Mouse (Mus musculus): Measurements from ENCODE around the gene Msx3. TPM values are rescaled to one million over a fixed set of nuclear protein-coding genes. Genes with fewer than 3 reads are reported as not detected.

The Msx3 gene
- total RNA-seq (2021): not detected

GRCm38 (mm10) chr7:140048361-140049114, at the start of gene Msx3:
Gene Msx3 (minus strand): TSS chr7:140049089.
- peak in 1 of 2 experiments; percentile 4 for DNase-seq
- intact Hi-C loops (cut with DNase I): no loop called here

- no peak for DNase-seq
- intact Hi-C loops (cut with DNase I): no loop called here
Observed at GRCm38 (mm10) chr7:140098466-140098865, 49.6 kb upstream of the Msx3 start.

GRCm38 (mm10) chr7:140096055-140096454, 47.2 kb upstream of the Msx3 start:
- intact Hi-C loops (cut with DNase I): no loop called here
- no peak for DNase-seq

- no peak for DNase-seq
- intact Hi-C loops (cut with DNase I): no loop called here
Observed at GRCm38 (mm10) chr7:140095556-140095955, 46.7 kb upstream of the Msx3 start.

DNA sequence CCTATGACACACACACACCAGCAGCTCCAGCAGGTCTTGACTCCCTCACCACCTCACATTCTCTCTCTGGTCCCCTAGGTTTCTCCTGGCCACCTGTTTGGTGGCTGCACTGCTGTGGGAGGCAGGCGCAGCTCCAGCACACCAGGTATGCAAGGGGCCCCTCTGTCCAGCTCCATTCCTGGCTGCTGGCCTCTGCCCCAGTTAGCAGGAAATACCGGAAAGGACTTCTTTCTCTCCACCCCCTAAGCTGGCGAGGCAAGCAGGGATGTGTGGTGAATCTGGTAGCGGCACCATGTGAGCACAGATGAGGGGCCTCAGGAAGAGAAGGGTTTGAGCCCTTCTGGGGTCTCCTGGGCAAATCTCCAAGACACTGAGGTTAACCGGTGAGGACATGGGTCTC, 46.1 kb upstream of the Msx3 start:
- intact Hi-C loops (cut with DNase I): no loop called here
- DNase-seq: no peak

DNA sequence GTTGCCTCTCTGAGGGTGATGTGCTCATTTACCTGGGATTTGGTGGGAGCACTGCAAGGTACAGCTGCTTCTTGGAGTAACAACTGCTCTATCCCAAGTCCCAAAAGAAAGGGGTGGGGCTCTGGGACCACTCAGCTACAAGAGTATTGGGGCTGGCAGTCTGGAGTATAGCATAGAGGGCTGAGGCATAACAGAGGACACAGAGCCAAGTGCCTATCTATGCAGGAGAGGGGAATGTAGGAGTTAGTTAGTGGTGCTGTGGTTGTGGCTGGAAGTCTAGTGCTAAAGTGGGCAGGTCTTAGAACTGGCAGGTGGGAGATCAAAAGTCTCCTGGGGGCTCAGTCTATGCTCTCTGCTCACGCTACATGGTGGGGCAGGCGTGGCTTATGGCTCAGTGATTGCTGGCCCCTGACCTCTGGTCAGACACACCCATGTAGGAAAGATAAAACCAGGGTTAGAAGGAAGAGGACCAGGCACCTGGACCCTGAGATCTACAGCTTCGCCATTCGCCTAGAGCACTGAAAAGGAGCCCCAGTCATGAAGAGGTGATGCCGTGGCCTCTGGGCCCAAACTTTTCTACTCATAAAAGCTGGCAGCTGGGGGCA, 44.1 kb upstream of the Msx3 start, which contains the start of gene Prap1:
Gene Prap1 (plus strand): TSS at position 472 of the 605 bp plus-strand sequence.
- DNase-seq: no peak
- intact Hi-C loops (cut with DNase I): no loop called here

DNA sequence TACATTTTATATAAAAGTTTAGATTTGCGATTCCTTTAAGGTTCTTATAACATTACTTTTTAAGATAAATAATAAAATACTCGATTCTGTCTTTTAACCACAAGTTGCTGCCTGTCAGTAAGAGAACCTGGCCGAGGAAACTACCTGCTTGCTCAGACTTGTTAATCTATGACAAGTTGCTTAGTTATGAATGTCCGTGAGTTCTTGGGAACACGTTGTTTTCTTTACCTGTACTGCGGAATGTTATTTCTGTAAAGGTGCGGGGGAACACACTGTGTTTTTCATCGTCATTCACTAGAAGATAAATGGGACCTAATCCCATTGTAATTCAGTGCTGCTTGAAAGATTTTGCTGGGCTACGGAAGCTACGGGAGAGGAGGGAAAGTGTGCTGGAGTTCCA, 41.7 kb upstream of the Msx3 start:
- DNase-seq: no peak
- intact Hi-C loops (cut with DNase I): no loop called here

- no peak for DNase-seq
- intact Hi-C loops (cut with DNase I): no loop called here
Observed at GRCm38 (mm10) chr7:140082242-140082678, 33.4 kb upstream of the Msx3 start, which contains the start of gene Caly. Gene Caly (minus strand): TSS chr7:140082548.

DNA sequence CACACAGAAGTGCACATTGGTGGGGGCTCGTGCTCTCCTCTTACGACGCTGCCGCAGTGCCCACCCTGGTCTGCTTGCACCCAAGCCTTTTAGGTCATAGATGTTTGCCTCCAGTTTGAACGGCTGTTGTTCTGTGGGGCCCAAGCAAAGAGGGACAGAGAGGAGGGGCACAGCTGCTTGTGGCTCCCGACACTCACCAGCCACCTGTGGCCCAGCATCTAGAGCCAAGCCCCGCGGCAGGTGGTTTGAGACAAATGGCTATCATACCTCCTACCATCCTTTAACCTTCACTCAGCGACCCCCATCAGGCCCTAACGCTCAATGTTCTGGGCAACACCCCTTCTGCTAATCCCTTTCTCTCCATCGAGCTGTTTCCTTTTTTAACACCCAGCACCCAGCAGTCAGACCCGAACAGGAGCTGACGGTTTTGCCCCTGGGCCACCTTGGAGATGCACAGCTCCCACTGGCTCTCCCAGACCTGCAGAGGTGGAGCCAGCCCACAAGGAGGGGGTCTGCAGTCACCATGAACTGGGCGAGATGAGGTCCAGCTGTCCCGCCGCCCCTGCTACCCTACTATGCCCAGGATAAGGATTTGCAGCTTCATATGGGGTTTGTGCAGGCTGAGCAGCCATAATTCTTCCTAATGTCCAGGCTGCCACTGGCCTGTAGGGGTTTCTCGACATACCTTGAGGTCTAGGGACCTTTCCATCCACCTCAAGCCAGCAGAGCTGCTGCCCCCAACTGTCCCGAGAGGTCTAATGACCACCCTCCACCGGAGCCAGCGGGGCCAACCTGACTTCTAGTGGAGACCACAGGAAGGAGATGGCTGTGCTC, 32.7 kb upstream of the Msx3 start:
- no peak for DNase-seq
- intact Hi-C loops (cut with DNase I): no loop called here

- intact Hi-C loops (cut with DNase I): no loop called here
- peak; percentile 54 to 58 for DNase-seq
Observed at GRCm38 (mm10) chr7:140080503-140081156, 31.7 kb upstream of the Msx3 start.

DNA sequence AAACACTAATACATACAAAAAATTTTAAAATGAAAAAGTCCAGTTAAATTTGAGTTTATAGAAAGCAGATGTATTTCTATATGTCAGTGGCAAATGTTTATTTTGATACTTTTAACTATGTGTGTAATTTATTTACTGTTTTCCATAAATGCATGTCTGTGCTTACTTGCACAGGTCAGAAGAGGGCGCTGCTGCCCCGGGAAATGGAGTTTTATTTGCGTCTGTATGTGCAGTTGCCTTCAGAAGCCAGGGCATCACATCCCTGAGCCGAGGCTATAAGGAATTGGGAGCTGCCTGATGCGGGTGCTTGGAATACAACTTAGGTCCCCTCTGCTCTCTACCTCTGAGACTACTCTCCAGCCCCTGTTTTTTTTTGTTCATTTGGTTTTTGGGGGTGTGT, 29.8 kb upstream of the Msx3 start:
- DNase-seq: peak; percentile 63 to 75
- intact Hi-C loops (cut with DNase I): loop anchor here (1.0 to 10.0 kb wide), 2 partner anchors 63 to 756 kb away; partner anchors contain the start of gene Urah

GRCm38 (mm10) chr7:140077698-140078097, 28.8 kb upstream of the Msx3 start:
- DNase-seq: no peak
- intact Hi-C loops (cut with DNase I): loop anchor here (1.0 to 10.0 kb wide), 2 partner anchors 64 to 757 kb away; partner anchors contain the start of gene Urah

DNA sequence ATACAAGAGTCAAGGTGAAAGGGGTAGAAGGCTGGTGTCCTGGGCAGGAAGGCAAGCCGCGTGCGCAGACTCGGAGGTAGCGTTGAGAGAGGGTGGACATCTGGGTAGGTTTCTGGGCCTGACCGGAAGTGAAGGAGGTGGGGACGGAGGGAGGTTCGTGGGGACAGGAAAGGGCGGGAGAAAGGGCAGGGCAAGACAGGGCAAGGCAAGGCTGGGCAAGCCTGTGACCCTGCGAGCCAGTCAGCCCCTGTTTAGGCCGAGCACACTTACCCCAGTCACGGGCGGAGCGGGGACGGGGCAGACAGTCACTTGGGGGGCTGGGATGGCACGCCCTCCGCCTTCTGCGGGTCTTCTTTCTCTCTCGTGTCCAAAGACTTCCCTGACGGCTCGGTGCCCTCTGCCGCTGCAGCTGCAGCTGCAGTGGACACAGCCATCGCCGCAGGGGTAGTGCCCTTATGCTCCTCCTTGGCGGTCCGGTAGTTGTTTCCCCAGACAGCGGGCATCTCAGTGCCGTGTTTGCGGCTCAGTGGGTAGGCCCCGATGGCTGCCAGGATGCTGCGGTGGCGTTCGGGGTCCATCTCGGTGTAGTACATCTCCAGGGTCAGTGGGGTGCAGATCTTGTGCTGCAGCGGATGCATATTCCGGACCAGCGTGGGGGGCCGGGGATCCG, 21.3 kb upstream of the Msx3 start:
- intact Hi-C loops (cut with DNase I): loop anchor here (10.0 kb wide), 1 partner anchor 765 kb away; the partner anchor contains the start of gene Urah
- peak in 1 of 2 experiments; percentile 16 for DNase-seq

DNA sequence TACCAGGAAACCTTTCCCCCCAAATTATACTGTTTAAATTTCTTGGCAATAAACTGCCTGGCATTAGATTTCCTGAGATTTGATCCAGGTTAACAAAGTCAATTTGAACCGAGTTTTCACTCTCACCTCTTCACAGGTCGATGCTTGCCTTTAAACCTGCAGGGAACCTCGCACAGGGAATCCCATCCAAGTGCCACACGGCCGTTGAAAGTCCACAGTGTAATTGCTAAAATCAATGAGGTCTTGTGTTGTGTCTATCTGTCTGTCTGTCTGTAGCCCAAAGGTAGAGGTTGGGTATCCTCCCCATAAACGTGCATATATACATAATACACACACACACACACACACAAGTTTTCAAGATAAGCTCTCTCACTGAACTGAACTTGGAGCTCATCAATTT, 18.5 kb upstream of the Msx3 start:
- intact Hi-C loops (cut with DNase I): no loop called here

DNA sequence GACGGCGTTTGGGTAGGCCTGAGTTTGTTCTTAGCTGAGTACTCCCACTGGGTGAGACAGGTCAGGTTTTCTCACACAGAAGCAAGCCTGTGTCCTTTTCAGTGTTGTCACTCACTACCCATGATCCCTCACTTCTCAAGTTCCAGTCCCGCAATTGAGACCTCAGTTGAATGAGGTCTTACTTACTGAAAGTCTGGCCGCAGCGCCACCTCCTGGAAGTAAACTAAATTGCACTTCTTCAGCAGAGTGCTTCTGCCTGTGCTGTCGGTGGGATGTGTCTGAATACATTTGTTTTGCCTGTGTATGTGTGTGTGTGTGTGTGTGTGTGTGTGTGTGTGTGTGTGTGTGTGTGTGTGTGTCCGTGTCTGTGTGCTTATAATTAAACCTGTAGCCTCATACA, 14.2 kb upstream of the Msx3 start:
- DNase-seq: peak; percentile 48 to 67
- intact Hi-C loops (cut with DNase I): loop anchor here (1.0 kb wide), 2 partner anchors 94 to 158 kb away; no protein-coding TSS in a partner anchor

More for the DNA sequence above, 18.5 kb upstream of the Msx3 start:
- no peak for DNase-seq

DNA sequence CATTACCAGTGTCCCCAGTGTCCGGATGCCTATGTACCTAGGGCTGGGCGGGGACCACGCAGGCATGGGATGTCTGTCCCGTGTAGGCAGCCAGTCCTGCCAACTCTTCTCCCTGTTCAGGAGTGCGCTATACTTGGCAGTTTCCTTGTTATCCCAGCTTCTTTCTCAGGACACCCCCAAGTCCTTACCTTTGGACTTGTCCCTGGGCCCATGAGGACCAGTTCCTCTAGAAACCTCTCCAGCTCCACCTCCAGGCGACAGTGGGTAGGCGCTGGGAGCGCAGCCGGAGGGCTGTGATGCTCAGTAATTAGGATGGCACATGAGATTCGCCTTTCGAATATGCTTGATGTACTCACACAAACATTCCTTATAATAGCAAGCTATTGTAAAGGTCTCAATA, 13.4 kb upstream of the Msx3 start:
- no peak for DNase-seq
- intact Hi-C loops (cut with DNase I): no loop called here

DNA sequence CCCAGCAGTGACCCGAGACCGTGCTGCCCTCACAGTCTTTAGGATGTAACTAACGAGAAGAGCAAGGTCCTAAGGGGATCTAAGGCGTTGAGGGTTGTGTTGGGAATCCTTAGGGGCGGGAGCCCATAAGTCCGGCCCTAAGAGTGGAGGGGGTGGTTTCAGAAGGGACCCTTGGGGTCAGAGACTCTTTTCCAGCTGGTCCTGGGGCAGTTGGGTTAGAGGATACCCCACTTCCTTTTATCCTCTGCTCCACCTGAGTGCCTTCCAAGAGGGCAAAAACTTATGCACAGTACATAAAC, 12.9 kb upstream of the Msx3 start:
- no peak for DNase-seq
- intact Hi-C loops (cut with DNase I): no loop called here

DNA sequence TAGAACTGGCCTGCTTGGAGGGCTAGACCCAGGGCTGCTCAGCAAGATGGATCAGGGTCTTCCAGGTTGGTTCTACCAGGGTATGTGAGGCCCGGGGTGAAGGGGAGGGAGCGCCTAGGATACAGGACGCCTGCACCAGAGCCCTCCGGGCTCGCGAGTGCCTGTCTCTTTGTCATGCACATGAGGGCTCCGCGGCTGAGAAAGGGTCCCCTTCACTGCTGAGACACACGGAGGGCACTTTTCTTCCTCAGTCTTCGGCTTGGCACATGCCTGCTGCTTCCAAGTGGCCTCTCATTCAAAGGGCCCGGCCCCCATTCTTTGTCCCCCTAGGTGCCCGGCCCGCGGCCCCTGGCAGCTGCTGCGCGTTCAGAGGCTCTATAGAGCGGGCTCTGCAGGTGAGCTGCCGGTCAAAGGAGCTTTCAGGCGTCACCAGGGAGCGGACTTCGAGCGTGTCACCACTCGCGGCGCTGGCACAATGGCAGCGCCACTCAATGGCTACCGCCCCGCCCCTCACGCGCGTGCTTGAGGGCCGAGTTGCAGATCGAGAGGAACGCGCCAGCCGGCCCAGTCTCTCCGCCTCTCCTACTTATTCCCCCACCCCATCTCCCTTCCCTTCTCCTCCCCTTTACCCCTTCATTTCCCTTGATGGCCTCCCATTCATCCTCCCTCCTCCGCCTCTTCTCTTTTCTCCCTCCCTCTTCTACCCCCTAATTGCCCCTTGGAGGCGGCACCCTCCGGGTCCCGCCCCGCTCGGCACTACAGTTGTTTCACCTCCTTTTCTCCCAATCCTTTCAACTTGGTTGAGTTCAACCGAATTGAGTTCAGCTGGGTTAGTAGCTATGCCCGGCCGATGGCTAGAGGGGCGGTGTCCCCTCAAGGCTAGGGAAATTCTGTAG, 12.3 kb upstream of the Msx3 start:
- intact Hi-C loops (cut with DNase I): no loop called here
- peak in 1 of 2 experiments; percentile 5 for DNase-seq

- no peak for DNase-seq
- intact Hi-C loops (cut with DNase I): no loop called here
Observed at GRCm38 (mm10) chr7:140059601-140060000, 10.7 kb upstream of the Msx3 start.
